23 mouse cellular contexts compared by ENCODE assay signal in the genomic region with DNA sequence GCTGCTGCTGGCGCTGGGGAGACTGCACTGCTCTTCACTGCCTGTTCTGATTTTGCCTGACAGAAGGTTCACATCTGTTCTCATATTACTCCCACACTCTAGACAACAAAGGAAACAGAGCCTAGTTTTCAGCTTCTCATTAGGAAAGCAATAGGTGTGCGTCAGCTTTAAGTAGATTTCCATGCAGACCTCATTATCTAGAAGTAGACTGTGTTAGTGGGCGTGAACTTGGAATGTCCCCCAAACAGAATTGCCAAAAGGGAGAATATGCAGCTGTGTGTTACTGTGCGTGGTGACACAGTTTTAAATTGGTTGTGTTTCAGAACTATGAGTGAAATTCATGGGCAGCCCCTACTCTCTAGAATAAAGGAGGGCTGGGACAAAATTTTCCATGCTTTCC. TPM values are rescaled to one million over a fixed set of nuclear protein-coding genes. Genes with fewer than 3 reads are reported as not detected.
DNase-seq lines count a peak whose midpoint lies in the region; ATAC-seq lines count a peak whose summit lies in the region.
"Had no signal": no experiment of that assay in that cellular context is flagged by ENCODE, and none has a peak within 500 bp of the region (broad histone marks: within the 10 kb centered on the region; RNA-seq: fewer than 3 reads in every experiment).

No protein-coding gene starts in this region.

- 82% methylated on average over 4 of the region's 4 CpGs for WGBS in kidney, embryonic 14.5 days
- 77% methylated on average over 4 of the region's 4 CpGs for WGBS in kidney, embryonic 15.5 days

- H3K9me3 ChIP-seq in kidney, embryonic 14.5 days (ENCODE audit: control insufficient read depth, low read length) = no peaks in the 10 kb centered on the region
- no peaks in the 10 kb centered on the region for H3K9me3 ChIP-seq in kidney, embryonic 15.5 days (replicated peaks)
- H3K9me3 ChIP-seq: forebrain, embryonic 15.5 days; heart, embryonic 15.5 days; hindbrain, embryonic 12.5 days; intestine, embryonic 15.5 days; limb, embryonic 15.5 days; neural tube, embryonic 13.5 days had no signal

- H3K4me2 ChIP-seq in kidney, embryonic 14.5 days (replicated peaks; ENCODE audit: low read depth, low read length) = no peak overlapping the region
- no peak overlapping the region for H3K4me2 ChIP-seq in kidney, embryonic 15.5 days
- H3K4me2 ChIP-seq: forebrain, embryonic 15.5 days; heart, embryonic 15.5 days; hindbrain, embryonic 12.5 days; intestine, embryonic 15.5 days; limb, embryonic 15.5 days; neural tube, embryonic 13.5 days had no signal

- no peaks in the 10 kb centered on the region for H3K4me1 ChIP-seq in kidney, embryonic 14.5 days (ENCODE audit: control insufficient read depth, insufficient read depth, low read length)
- no peaks in the 10 kb centered on the region for H3K4me1 ChIP-seq in kidney, embryonic 15.5 days
- H3K4me1 ChIP-seq: forebrain, embryonic 15.5 days; hindbrain, embryonic 12.5 days; intestine, embryonic 15.5 days; limb, embryonic 15.5 days; neural tube, embryonic 13.5 days had no signal

- peaks cover 68% of the 10 kb centered on the region for H3K36me3 ChIP-seq in kidney, embryonic 14.5 days (ENCODE audit: control insufficient read depth, insufficient read depth, low read length)
- peaks cover 84% of the 10 kb centered on the region for H3K36me3 ChIP-seq in kidney, embryonic 15.5 days

- DNase-seq in frontal cortex, adult 2 months (ENCODE audit: extremely low spot score in 1 of 2, low spot score in 1 of 2) = peak; percentile 26 to 77
- no peak for DNase-seq in frontal cortex, postnatal 14 days (ENCODE audit: low spot score in 2 of 2)
- DNase-seq in lung, postnatal 10 days = peak; percentile 10
- DNase-seq in lung, postnatal 14 days = no peak
- peak; percentile 54 to 57 for DNase-seq in left cerebral cortex, adult 18-20 months (ENCODE audit: low spot score in 2 of 2)
- peak; percentile 26 to 61 for DNase-seq in right cerebral cortex, postnatal 36 days (ENCODE audit: low spot score in 2 of 2)
- DNase-seq: adrenal gland, postnatal 14 days; cerebellum, postnatal 10 days; embryo, embryonic 11 days; kidney, postnatal 14 days; lung, adult 2 months; thymus, postnatal 36 days had no signal

- no peak for ATAC-seq in kidney, embryonic 14.5 days (ENCODE audit: low FRiP score, low TSS enrichment)
- ATAC-seq in kidney, embryonic 15.5 days (replicated peaks; ENCODE audit: low FRiP score) = no peak
- ATAC-seq: forebrain, embryonic 15.5 days; intestine, embryonic 15.5 days had no signal

- H3K9ac ChIP-seq in kidney, embryonic 14.5 days (ENCODE audit: low read depth, low read length) = no peak overlapping the region
- no peak overlapping the region for H3K9ac ChIP-seq in kidney, embryonic 15.5 days
- H3K9ac ChIP-seq: forebrain, embryonic 15.5 days; heart, embryonic 15.5 days; hindbrain, embryonic 12.5 days; intestine, embryonic 15.5 days; limb, embryonic 15.5 days; neural tube, embryonic 13.5 days had no signal

- no peak overlapping the region for H3K27ac ChIP-seq in kidney, embryonic 14.5 days (ENCODE audit: low read depth, low read length)
- H3K27ac ChIP-seq in kidney, embryonic 15.5 days = no peak overlapping the region
- H3K27ac ChIP-seq: forebrain, embryonic 15.5 days; heart, embryonic 15.5 days; hindbrain, embryonic 12.5 days; intestine, embryonic 15.5 days; limb, embryonic 15.5 days; neural tube, embryonic 13.5 days; stomach, postnatal 0 days had no signal

- no peak overlapping the region for H3K4me3 ChIP-seq in kidney, embryonic 14.5 days (ENCODE audit: low read length)
- no peak overlapping the region for H3K4me3 ChIP-seq in kidney, embryonic 15.5 days (replicated peaks)
- H3K4me3 ChIP-seq: erythroblast, embryonic 14.5 days; forebrain, embryonic 15.5 days; heart, embryonic 15.5 days; hindbrain, embryonic 12.5 days; intestine, embryonic 15.5 days; limb, embryonic 15.5 days; neural tube, embryonic 13.5 days had no signal

- no peaks in the 10 kb centered on the region for H3K27me3 ChIP-seq in kidney, embryonic 14.5 days (ENCODE audit: control insufficient read depth, insufficient read depth, low read length)
- H3K27me3 ChIP-seq in kidney, embryonic 15.5 days = no peaks in the 10 kb centered on the region
- H3K27me3 ChIP-seq: CH12.LX; forebrain, embryonic 15.5 days; heart, embryonic 15.5 days; hindbrain, embryonic 12.5 days; intestine, embryonic 15.5 days; limb, embryonic 15.5 days; neural tube, embryonic 13.5 days had no signal

RNA-seq across cellular contexts. Expression of a gene that starts 9.8 kb away (rescaled TPM):
- 6.3 and 7.6 TPM in 2 replicates for polyA plus RNA-seq in frontal cortex, adult 2 months (2012; rRNA removed)
- 1 to 10 TPM; 8.1 to 9.2 TPM for total RNA-seq in left cerebral cortex, adult 18-20 months (2021)
- 16.1 and 17.7 TPM in 2 replicates for polyA plus RNA-seq in kidney, embryonic 14.5 days (2014; fragmentation: Nextera tagmentation; extraction: Ambion mirVana)
- polyA plus RNA-seq in kidney, embryonic 15.5 days (2015; fragmentation: Nextera tagmentation; extraction: Ambion mirVana) = 17.5 TPM in 2 replicates

RNA-seq across cellular contexts. Expression of a gene that starts 9.9 kb away (rescaled TPM):
- polyA plus RNA-seq in frontal cortex, adult 2 months (2012; rRNA removed) = 13.4 and 14.7 TPM in 2 replicates
- total RNA-seq in left cerebral cortex, adult 18-20 months (2021) = 10 to 100 TPM; 23.4 to 23.9 TPM
- 8.5 and 13.3 TPM in 2 replicates for polyA plus RNA-seq in kidney, embryonic 14.5 days (2014; fragmentation: Nextera tagmentation; extraction: Ambion mirVana)
- polyA plus RNA-seq in kidney, embryonic 15.5 days (2015; fragmentation: Nextera tagmentation; extraction: Ambion mirVana) = 12.7 and 14.3 TPM in 2 replicates

Comparison
In these comparisons a context has a peak if more than half of its experiments do, and no peak if none do; other contexts are left out.
1. DNase-seq: peak in frontal cortex, adult 2 months (2 of 2), lung, postnatal 10 days (single experiment), left cerebral cortex, adult 18-20 months (2 of 2) and right cerebral cortex, postnatal 36 days (2 of 2); none in frontal cortex, postnatal 14 days (0 of 2) and lung, postnatal 14 days (single experiment).